Mouse (Mus musculus) gastrocnemius, adult 18-20 months (tissue): ENCODE measurements around the gene Lpcat1. TPM values are rescaled to one million over a fixed set of nuclear protein-coding genes. Genes with fewer than 3 reads are reported as not detected.

ENCODE experiments used
- DNase-seq: peaks from one replicate; pipeline ENCODE4 v3.0.0; 2021; ENCODE audit warnings: low spot score
- total RNA-seq, 2 experiments: library from RNA; stranded (reverse); gene quantifications; 2 replicates each; pipeline ENCODE4 v1.2.3; 2021

Lpcat1 gene
- total RNA-seq, 2 experiments from 2014 or later: 2.3 to 2.4 TPM

DNA sequence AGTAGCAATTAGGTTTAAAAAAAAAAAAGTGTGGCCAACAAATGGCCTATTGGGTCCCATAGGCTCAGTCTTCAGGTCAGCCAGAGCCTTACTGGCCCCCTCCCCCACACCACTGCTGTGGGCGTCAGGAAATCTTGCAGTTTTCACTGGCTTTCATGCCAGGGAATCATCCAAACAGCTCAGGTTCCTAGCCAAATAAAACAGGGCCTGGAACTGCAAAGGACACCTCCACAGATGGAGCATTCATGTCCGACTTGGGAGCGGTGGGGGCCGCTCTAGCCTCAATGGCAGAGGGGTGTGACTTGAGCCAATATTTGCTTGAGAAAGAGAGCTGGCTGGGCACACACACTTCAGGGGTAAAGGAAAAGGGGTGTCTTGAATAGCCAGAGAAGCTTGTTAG is 20.5 kb upstream of the Lpcat1 start:
- DNase-seq: no peak

DNA sequence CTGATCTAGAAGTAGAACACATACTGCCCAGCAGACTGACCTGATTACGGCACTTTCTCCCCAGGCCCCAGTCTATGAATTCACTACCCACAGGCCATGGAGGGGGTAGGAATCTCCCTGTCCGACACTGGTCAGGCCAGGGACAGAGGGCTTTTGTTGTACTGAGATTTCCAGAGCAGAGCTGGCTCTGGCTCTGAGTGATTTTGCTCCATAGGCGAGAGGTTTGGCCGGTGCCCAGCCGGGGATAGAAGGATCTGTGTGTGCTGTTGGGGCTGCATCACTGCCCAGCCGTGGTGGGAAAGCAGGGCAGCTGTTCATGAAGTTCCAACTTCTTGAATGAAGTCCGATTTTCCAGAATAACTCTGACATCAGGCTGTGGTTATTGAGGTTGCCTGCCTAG is 20.1 kb upstream of the Lpcat1 start:
- DNase-seq: no peak

GRCm38 (mm10) chr13:73447478-73447877 is 19.5 kb upstream of the Lpcat1 start:
- DNase-seq: no peak

- DNase-seq: no peak
These were observed 18.8 kb upstream of the Lpcat1 start for GRCm38 (mm10) chr13:73448201-73448600.

DNA sequence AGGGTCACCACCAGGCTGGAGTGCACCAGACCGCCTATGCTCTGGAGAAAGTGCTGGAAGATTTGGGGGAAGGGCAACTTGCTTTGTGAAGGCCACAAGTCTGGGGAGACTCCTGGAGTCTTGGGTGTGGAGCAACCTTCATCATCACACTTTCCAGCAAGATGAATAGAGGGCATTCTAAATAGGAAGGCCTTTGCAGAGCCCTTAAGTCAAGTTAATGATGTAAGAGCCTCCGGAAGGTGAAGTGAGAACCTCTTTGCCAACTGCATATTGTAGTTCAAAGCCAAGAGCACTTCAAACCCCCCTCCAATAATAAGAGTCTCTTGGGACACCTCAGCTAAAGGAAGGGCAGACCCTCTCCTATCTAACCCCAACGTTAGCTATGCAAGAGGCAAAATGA is 18.3 kb upstream of the Lpcat1 start:
- DNase-seq: no peak

- no peak for DNase-seq
These were observed 13.3 kb upstream of the Lpcat1 start for GRCm38 (mm10) chr13:73453503-73454217.

DNA sequence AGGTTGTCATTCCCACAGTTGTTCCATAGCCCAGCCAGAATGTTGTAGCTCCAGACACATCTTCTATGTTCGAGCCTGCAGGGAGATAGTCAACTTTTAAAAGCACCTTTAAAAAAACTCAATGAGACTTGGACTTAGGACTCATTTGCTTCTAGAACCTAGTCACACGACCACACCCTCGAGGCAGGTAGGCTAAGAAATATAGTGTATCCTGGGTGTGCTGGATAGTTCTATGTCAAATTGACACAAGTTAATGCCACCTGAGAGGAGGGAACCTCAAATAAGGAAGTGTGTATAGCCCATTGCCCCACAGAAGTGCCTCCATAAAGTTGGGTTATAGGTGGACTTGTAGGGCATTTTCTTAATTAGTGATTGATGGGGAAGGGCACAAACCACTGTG is 11.7 kb upstream of the Lpcat1 start:
- no peak for DNase-seq

GRCm38 (mm10) chr13:73457301-73457700 is 9.7 kb upstream of the Lpcat1 start:
- DNase-seq: no peak

GRCm38 (mm10) chr13:73457741-73458140 is 9.3 kb upstream of the Lpcat1 start:
- no peak for DNase-seq

GRCm38 (mm10) chr13:73458719-73459118 is 8.3 kb upstream of the Lpcat1 start:
- no peak for DNase-seq

DNA sequence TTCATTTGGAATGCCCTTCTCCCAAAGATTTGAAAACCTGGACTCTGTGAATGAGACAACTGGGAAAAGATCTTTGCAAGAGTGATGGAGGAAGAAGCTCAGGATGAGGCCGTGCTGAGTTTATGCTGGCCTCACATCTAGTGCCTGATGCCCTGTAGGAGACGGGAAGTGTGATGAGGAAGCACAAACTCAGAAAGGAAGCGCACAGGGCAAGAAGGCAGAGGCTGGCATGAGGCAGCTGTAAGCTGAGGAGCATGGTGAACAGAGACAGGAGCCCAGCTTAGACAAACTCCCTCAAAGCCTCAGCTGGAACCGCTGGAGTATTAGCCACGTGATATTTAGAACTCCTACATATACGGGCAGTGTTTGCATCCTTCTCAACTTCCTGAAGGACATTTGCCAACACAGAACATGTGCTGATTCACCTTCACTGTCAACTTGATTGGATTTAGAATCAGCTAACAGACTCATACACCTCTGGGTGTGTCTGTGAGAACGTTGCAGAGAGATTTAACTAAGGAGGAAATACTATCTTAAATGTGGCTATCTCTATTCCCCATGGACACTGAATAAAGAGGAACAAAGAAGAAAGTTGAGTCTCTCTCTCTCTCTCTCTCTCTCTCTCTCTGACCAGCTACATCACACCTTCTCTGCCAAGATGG is 7.7 kb upstream of the Lpcat1 start:
- no peak for DNase-seq

- no peak for DNase-seq
These were observed 5.4 kb upstream of the Lpcat1 start for GRCm38 (mm10) chr13:73461551-73461950.

DNA sequence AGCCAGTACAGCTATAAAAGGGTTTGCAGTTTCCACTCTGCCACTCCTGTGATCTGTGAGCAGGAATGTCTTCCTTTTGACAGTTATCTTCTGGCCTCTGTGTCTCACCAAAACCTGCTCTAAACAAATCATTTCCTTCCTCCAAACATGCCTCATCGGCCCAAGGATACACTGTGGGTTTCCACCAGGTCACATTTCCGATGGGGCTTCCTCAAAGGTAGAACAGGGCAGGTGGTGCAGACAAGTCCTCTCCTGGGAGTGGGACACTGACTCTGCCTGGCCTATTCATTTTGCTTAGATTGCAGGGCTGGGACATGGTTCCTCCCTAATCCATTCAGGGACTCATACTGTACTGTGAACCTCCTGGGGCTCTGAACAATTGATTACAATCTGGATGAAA is 1.8 kb upstream of the Lpcat1 start:
- DNase-seq: no peak

GRCm38 (mm10) chr13:73466411-73466810 is 586 bp upstream of the Lpcat1 start:
- no peak for DNase-seq

DNA sequence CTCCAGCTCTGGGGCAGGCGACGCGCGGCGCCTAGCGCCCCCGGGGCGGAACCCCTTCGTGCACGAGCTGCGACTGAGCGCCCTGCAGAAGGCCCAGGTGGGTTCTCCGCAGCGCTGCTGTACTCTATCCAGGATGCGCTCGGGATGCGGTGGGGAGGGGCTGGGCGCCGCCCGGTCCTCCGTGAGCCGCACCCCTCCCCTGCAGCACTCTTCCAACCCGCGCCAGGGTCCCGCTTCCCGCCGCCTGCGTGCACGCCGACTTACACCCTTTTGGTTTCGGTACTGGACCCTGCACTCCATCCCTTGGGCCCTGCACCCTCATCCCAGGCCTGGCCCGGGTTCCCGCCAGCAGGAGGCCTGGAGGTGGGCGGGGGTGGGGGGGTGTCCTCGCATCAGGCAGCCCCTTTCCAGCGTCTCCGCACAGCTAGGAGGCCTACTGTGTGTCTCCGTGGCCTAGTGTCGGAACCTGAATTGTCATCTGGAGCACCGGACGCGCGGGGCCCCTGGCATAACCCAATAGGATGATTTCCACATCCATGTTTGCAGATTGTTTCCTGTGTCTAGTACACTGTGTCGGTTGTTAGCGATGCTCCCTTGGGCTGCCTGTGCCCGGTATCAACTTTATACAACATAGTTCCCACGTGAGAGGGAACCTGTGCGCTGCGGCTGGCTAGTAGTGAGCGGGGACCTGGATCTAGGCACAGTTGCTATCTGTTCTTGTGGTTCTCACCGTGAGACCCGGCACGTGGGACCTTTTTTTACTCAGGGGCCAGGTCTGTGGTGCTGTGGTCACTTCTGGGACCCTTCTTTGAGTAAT is 632 bp downstream of the Lpcat1 start:
- DNase-seq: peak; percentile 14

GRCm38 (mm10) chr13:73468834-73469233 is 1.8 kb downstream of the Lpcat1 start:
- DNase-seq: no peak

GRCm38 (mm10) chr13:73469257-73469967 is 2.4 kb downstream of the Lpcat1 start:
- DNase-seq: no peak

GRCm38 (mm10) chr13:73472481-73472880 is 5.5 kb downstream of the Lpcat1 start:
- DNase-seq: no peak

DNA sequence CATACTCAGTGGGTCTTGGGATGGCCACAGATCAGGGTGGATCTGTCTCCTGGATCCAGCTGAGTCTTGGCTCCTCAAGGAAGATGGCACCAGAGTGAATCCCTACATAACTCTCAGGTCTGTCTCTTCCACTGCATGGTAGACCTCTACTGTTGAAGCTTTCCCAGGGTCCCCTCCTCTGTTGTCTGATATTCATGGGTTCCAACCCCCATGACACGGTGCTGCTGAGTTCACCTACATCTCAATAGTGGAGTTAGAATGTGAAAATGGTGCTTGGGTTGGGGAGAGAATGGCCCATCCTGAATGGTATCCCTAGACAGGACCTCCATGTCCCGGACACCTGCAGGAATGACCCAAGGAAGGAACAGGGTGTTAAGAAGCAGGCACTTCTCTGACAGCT is 6.7 kb downstream of the Lpcat1 start:
- no peak for DNase-seq

GRCm38 (mm10) chr13:73474163-73474562 is 7.2 kb downstream of the Lpcat1 start:
- no peak for DNase-seq

DNA sequence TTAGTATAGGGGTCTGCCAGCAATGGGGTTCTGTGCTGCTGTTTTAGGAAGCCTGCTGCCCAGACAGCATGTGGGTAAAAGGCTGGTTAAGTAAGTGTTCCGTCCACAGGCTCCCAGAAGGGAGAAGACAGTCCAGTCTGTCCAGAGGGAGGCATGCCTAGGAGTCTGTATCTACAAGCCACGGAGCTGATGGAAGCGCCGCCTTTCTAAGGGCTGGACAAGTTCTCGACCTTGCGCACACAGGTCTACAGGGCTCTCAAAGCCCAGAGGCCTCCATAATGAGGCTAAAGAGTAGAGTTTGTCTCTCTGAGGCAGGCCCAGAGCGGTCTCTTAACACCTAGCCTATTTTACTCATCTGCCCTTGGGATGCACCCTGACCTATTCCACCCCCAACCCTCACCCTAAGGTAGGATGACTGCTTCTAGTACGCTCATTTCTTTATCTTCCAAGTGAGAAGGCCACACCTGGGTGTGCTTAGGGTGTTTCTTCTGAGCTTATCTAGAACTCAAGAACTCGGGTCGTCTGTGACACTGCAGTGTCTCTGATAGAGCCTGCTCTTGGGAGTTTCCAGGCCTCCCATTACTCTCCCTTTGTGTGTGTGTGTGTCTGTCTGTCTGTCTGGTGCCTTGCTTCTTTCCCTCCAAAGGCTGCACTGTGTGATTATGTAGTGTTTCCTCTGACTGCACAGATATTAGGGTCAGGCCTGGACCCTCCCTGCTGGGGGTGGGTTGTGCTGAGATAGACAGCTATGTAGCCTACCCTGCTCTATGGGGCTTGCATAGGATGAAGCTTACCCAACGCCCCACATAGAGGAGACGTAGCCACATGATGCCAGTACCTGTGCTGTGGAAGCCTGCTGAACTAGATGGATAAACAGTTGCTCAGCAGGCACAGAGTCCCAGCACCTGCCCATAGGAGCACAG is 8.3 kb downstream of the Lpcat1 start:
- no peak for DNase-seq
